Mouse (Mus musculus) mammary gland, adult 2 months (tissue): ENCODE results near the gene Htr6. TPM values are rescaled to one million over a fixed set of nuclear protein-coding genes. Genes with fewer than 3 reads are reported as not detected.

Experiments
- polyA plus RNA-seq: library from polyadenylated mRNA; depleted of rRNA; stranded (reverse); fragments of >200 nt; gene quantifications from 2 replicates; pipeline ENCODE4 v1.2.3, GENCODE M21; 2012; ENCODE audit warnings: low replicate concordance; rRNA removed

The Htr6 gene
- polyA plus RNA-seq: 0.09 and 0.13 TPM in 2 replicates

GRCm38 (mm10) chr4:139075041-139075711, at the start of gene Htr6:
TSS of gene Htr6 (minus strand) at chr4:139075570.

GRCm38 (mm10) chr4:139092356-139093195, 17.2 kb upstream of the Htr6 start, which contains the start of gene Nbl1:
TSS of gene Nbl1 (minus strand) at chr4:139092993.

Other genes starting within 250 kb of the Htr6 start
- 4.8 and 5.6 TPM in 2 replicates for gene Pla2g5, start 212.1 kb downstream of the Htr6 start, polyA plus RNA-seq
- not detected in 2 replicates for gene Gm13030, start 201.6 kb downstream of the Htr6 start, polyA plus RNA-seq
- 3.1 and 3.3 TPM in 2 replicates for gene Pla2g2e, start 197.6 kb downstream of the Htr6 start, polyA plus RNA-seq
- 5.3 and 6.0 TPM in 2 replicates for gene Otud3, start 161.6 kb downstream of the Htr6 start, polyA plus RNA-seq
- gene Rnf186, start 108.5 kb downstream of the Htr6 start, polyA plus RNA-seq: 0.14 and 0.20 TPM in 2 replicates
- 18.7 and 24.4 TPM in 2 replicates for gene Tmco4, start 102.7 kb downstream of the Htr6 start, polyA plus RNA-seq
- 105 and 191 TPM in 2 replicates for gene Nbl1, start 17.4 kb upstream of the Htr6 start, polyA plus RNA-seq
- gene Minos1, start 55.5 kb upstream of the Htr6 start, polyA plus RNA-seq: 29.4 and 94.0 TPM in 2 replicates
- 139 and 209 TPM in 2 replicates for gene Capzb, start 117.3 kb upstream of the Htr6 start, polyA plus RNA-seq
- gene Pqlc2, start 235.1 kb upstream of the Htr6 start, polyA plus RNA-seq: 40.3 and 44.0 TPM in 2 replicates
- gene Akr7a5, start 235.2 kb upstream of the Htr6 start, polyA plus RNA-seq: 33.7 and 51.5 TPM in 2 replicates